Mouse (Mus musculus) kidney, embryonic 14.5 days (tissue): ENCODE data around the gene Rbbp7. TPM values are rescaled to one million over a fixed set of nuclear protein-coding genes. Genes with fewer than 3 reads are reported as not detected.

Experiments
- ATAC-seq: fragments of 200-750 bp; cut with Nextera tagmentation; 2 replicates; pipeline ENCODE4 v1.8.0; 2017; ENCODE audit warnings: moderate number of reproducible peaks, mild to moderate bottlenecking, moderate TSS enrichment, moderate library complexity; ENCODE audit not compliant: low FRiP score, low TSS enrichment
- H3K27ac ChIP-seq: fragments of 300-500 bp; sonication (generic); 2 replicates; pipeline ENCODE4 v1.5.1; 2014; ENCODE audit warnings: low read depth, mild to moderate bottlenecking, low read length, moderate library complexity, mixed read lengths
- H3K27me3 ChIP-seq: fragments of 300-500 bp; sonication (generic); 2 replicates; pipeline ENCODE4 v1.6.1; 2014; ENCODE audit warnings: mild to moderate bottlenecking, low read length; ENCODE audit not compliant: control insufficient read depth, insufficient read depth
- H3K36me3 ChIP-seq: fragments of 300-500 bp; sonication (generic); 2 replicates; pipeline ENCODE4 v1.6.1; 2014; ENCODE audit warnings: low read length, mixed read lengths; ENCODE audit not compliant: control insufficient read depth, insufficient read depth
- H3K4me1 ChIP-seq: fragments of 300-500 bp; sonication (generic); 2 replicates; pipeline ENCODE4 v1.6.1; 2014; ENCODE audit warnings: low read length, mixed read lengths; ENCODE audit not compliant: control insufficient read depth, insufficient read depth
- H3K4me2 ChIP-seq: fragments of 300-500 bp; sonication (generic); replicated peaks from 2 replicates; pipeline ENCODE4 v1.6.1; 2014; ENCODE audit warnings: low read depth, mild to moderate bottlenecking, low read length
- H3K4me3 ChIP-seq: fragments of 300-500 bp; sonication (generic); 2 replicates; pipeline ENCODE4 v1.5.1; 2014; ENCODE audit warnings: mild to moderate bottlenecking, low read length
- H3K9ac ChIP-seq: fragments of 300-500 bp; sonication (generic); 2 replicates; pipeline ENCODE4 v1.6.1; 2014; ENCODE audit warnings: low read depth, mild to moderate bottlenecking, low read length, moderate library complexity
- H3K9me3 ChIP-seq: fragments of 300-500 bp; sonication (generic); 2 replicates; pipeline ENCODE4 v1.6.1; 2016; ENCODE audit warnings: low read length; ENCODE audit not compliant: control insufficient read depth
- WGBS: fragments of 180-500 bp; shearing (Covaris S2); extraction: QIAGEN DNeasy Blood & Tissue Kit; methylation state at CpG from one replicate; pipeline ENCODE4 v1.1.7; 2014; 5-methylcytosine and 5-hydroxymethylcytosine counted together
- polyA plus RNA-seq: library from polyadenylated mRNA; unstranded; fragments of >200 nt; fragmentation: Nextera tagmentation; extraction: Ambion mirVana; gene quantifications from 2 replicates; pipeline ENCODE4 v1.2.1, GENCODE M21; 2014

Rbbp7 gene
- polyA plus RNA-seq, 1 experiment from 2014 or later: 531 TPM

GRCm38 (mm10) chrX:162736140-162736659 lies 24.0 kb upstream of the Rbbp7 start:
- Histone ChIP-seq H3K4me2 (peak overlapping the region; percentile 44), H3K4me3 (peak overlapping the region; percentile 41), H3K4me1 (no peaks in the 10 kb centered on the region), H3K9ac (peak overlapping the region; percentile 23; the same call in 1 of the 2 replicates), H3K27ac (peak overlapping the region; percentile 82; the same call in 1 of the 2 replicates), H3K36me3 (no peaks in the 10 kb centered on the region), H3K27me3 (no peaks in the 10 kb centered on the region), H3K9me3 (no peaks in the 10 kb centered on the region)
- ATAC-seq: peak; percentile 77
- 50% methylated on average over 9 of the region's 9 CpGs for WGBS

- H3K4me1 ChIP-seq: no peaks in the 10 kb centered on the region
- 59% methylated on average over 9 of the region's 9 CpGs for WGBS
- H3K36me3 ChIP-seq: no peaks in the 10 kb centered on the region
These were observed 11.3 kb upstream of the Rbbp7 start for GRCm38 (mm10) chrX:162748696-162749420.

GRCm38 (mm10) chrX:162752418-162752817 lies 7.8 kb upstream of the Rbbp7 start:
- Histone ChIP-seq H3K9ac (no peak overlapping the region), H3K36me3 (no peaks in the 10 kb centered on the region), H3K4me3 (no peak overlapping the region), H3K4me1 (no peaks in the 10 kb centered on the region), H3K9me3 (no peaks in the 10 kb centered on the region), H3K4me2 (no peak overlapping the region), H3K27ac (no peak overlapping the region), H3K27me3 (no peaks in the 10 kb centered on the region)
- ATAC-seq: no peak
- 94% methylated on average over 2 of the region's 2 CpGs for WGBS

More at GRCm38 (mm10) chrX:162748696-162749420, 11.3 kb upstream of the Rbbp7 start:
- no peak for ATAC-seq
- no peak overlapping the region for H3K27ac ChIP-seq
- no peak overlapping the region for H3K9ac ChIP-seq
- no peak overlapping the region for H3K4me2 ChIP-seq
- no peaks in the 10 kb centered on the region for H3K27me3 ChIP-seq
- no peaks in the 10 kb centered on the region for H3K9me3 ChIP-seq
- H3K4me3 ChIP-seq: no peak overlapping the region

- 81% methylated on average over 4 of the region's 4 CpGs for WGBS
- H3K27ac ChIP-seq: no peak overlapping the region
- no peaks in the 10 kb centered on the region for H3K4me1 ChIP-seq
- no peaks in the 10 kb centered on the region for H3K36me3 ChIP-seq
- H3K9ac ChIP-seq: no peak overlapping the region
- no peak for ATAC-seq
- no peak overlapping the region for H3K4me2 ChIP-seq
- H3K27me3 ChIP-seq: no peaks in the 10 kb centered on the region
- H3K9me3 ChIP-seq: no peaks in the 10 kb centered on the region
- no peak overlapping the region for H3K4me3 ChIP-seq
These were observed 5.9 kb upstream of the Rbbp7 start for GRCm38 (mm10) chrX:162754314-162754713.

GRCm38 (mm10) chrX:162756058-162756457 lies 4.1 kb upstream of the Rbbp7 start:
- 70% methylated on average over 7 of the region's 7 CpGs for WGBS
- Histone ChIP-seq H3K4me1 (no peaks in the 10 kb centered on the region), H3K27ac (no peak overlapping the region), H3K4me2 (no peak overlapping the region), H3K9ac (no peak overlapping the region), H3K9me3 (no peaks in the 10 kb centered on the region), H3K27me3 (no peaks in the 10 kb centered on the region), H3K36me3 (no peaks in the 10 kb centered on the region), H3K4me3 (no peak overlapping the region)
- ATAC-seq: no peak

GRCm38 (mm10) chrX:162759251-162760114 lies 719 bp upstream of the Rbbp7 start:
- Histone ChIP-seq H3K9ac (peak overlapping the region; percentile 45; the same call in 1 of the 2 replicates), H3K9me3 (no peaks in the 10 kb centered on the region), H3K4me1 (no peaks in the 10 kb centered on the region), H3K4me3 (peak overlapping the region; percentile 22; the same call in 1 of the 2 replicates), H3K4me2 (peak overlapping the region; percentile 37), H3K36me3 (peaks cover 3% of the 10 kb centered on the region; the same call in 1 of the 2 replicates), H3K27ac (peak overlapping the region; percentile 92), H3K27me3 (no peaks in the 10 kb centered on the region)
- WGBS: 31% methylated on average over 32 of the region's 32 CpGs
- peak; percentile 34; the same call in 1 of the 2 replicates for ATAC-seq

- Histone ChIP-seq H3K36me3 (peaks cover 8% of the 10 kb centered on the region; the same call in 1 of the 2 replicates), H3K27ac (peak overlapping the region; percentile 98), H3K9me3 (no peaks in the 10 kb centered on the region), H3K9ac (peak overlapping the region; percentile 84), H3K4me3 (peak overlapping the region; percentile 63), H3K4me1 (no peaks in the 10 kb centered on the region), H3K4me2 (peak overlapping the region; percentile 47), H3K27me3 (no peaks in the 10 kb centered on the region)
- WGBS: 21% methylated on average over 45 of the region's 50 CpGs
- ATAC-seq: no peak
These were observed 835 bp downstream of the Rbbp7 start for GRCm38 (mm10) chrX:162760958-162761515.

GRCm38 (mm10) chrX:162761716-162762395 lies 1.7 kb downstream of the Rbbp7 start:
- peak overlapping the region; percentile 47 for H3K4me2 ChIP-seq
- WGBS: 49% methylated on average over 9 of the region's 9 CpGs

More at GRCm38 (mm10) chrX:162761716-162762395, 1.7 kb downstream of the Rbbp7 start:
- ATAC-seq: no peak
- H3K9me3 ChIP-seq: no peaks in the 10 kb centered on the region
- peak overlapping the region; percentile 63 for H3K4me3 ChIP-seq
- H3K36me3 ChIP-seq: peaks cover 8% of the 10 kb centered on the region; the same call in 1 of the 2 replicates
- no peak overlapping the region for H3K27ac ChIP-seq
- no peaks in the 10 kb centered on the region for H3K27me3 ChIP-seq
- no peaks in the 10 kb centered on the region for H3K4me1 ChIP-seq
- H3K9ac ChIP-seq: peak overlapping the region; percentile 84
